Mouse (Mus musculus): ENCODE measurements around the gene Eme1. TPM values are rescaled to one million over a fixed set of nuclear protein-coding genes. Genes with fewer than 3 reads are reported as not detected.

Gene Eme1
- total RNA-seq, 2 experiments from 2014 or later = not detected

DNA sequence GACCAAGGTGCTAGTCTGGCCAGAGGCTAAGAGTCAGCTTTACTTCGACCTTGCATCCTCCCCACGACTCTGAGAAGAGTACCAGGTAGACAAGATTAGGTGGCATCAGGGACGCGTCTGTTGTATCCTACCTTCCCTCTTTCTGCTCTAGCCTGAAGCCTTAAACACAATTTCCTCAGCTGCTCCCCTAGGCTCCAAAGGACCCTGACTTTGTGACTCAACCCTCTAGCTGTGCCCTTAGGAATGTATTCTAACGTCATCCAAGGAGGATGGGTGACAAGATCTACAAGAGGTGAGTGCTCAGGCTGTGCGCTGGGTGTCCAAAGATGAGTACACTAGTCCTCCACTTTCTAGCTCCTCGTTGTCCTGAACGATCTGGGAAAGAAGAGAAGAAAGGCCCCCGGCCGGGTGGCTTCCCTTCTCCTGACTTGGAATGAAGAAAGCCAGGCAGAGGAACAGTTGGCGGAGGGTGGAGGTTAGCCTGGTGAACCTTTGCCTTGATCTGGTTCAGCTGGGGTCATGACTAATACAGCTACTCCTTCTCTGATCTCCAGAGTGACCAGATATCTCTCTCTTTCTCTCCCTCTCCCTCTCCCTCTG, 51.3 kb downstream of the Eme1 start:
- TF ChIP-seq CTCF (IDR thresholded peaks at IDR 0.05) = no peak
- DNase-seq = no peak
- Histone ChIP-seq H3K27ac (peak overlapping the region; percentile 74), H3K4me3 (peak overlapping the region; percentile 78)
- intact Hi-C loops (cut with DNase I) = no loop called here

DNA sequence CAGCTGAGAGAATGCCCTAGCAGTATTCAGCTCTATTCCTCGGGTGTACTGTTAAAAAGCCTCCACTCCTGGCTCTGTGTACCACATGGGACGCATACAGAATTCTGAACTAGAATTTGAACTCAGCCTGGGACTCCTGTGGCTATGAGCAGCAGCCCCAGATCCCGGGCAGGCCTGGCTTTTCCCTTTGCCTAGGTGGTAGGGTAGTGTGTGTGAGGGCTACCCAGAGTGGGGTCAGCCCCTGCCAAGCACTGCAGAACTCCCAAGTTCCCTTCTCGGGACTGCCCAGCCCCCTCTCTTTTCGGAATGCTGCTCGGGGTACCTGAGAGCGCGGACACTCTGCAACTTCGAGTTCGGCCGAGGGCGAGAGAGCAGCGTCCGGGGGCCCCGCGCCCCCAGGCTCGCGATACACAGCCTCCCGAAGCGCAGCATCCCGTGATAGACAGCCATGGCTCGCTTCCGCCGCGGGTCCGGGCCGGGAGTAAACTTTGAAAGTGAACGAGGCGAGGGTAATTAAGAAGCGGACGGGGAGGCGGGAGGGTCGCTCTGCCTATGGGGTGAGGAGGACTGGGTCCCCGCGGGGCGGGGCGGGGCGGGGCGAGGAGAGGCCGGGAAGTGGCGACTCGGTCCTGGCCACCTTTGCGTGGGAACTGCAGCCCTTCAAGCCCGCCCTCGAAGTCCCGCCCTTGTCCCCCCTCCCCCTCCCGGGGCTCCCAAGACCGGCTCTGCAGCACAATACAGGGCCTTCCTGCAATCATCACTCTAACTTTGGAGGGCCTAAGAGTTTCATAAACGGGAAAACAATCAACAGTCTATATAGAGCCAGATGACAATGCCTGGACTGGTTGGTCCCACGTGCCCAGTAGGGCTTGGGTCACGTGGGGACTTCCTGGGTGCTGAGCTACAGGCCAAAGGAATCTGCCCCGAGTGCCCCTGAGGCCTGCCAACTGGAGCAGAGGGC, 52.2 kb downstream of the Eme1 start, which contains the start of gene Acsf2:
Gene Acsf2 (minus strand): TSS at position 551 of the 961 bp plus-strand sequence.
- Histone ChIP-seq H3K4me3 (peak within 1 kb of the TSS; percentile 78), H3K27ac (peak within 1 kb of the TSS; percentile 74)
- DNase-seq = peak; percentile 88
- intact Hi-C loops (cut with DNase I) = no loop called here
- TF ChIP-seq CTCF (IDR thresholded peaks at IDR 0.05) = no peak

DNA sequence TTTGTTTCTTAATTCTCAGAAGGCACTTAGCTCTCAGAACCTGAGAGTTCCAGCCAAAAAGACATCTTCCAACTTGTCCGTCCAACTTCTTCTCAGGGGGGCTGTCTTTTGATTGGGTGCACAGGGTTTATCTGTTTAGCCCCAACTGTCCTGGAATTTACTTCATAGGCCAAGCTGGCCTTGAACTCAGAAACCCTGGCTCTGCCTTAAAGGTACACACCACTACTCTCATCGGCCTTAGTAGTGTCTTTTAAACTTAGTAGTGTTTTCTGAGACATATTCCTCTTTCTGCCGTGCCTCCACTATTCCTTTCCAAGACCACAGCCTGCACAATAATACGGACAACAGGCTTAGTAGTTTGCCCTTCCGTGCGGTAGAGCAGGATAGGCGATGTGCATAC, 53.3 kb downstream of the Eme1 start:
- intact Hi-C loops (cut with DNase I) = no loop called here
- Histone ChIP-seq H3K27ac (no peak overlapping the region), H3K4me3 (peak overlapping the region; percentile 78)
- DNase-seq = no peak
- TF ChIP-seq CTCF (IDR thresholded peaks at IDR 0.05) = no peak

DNA sequence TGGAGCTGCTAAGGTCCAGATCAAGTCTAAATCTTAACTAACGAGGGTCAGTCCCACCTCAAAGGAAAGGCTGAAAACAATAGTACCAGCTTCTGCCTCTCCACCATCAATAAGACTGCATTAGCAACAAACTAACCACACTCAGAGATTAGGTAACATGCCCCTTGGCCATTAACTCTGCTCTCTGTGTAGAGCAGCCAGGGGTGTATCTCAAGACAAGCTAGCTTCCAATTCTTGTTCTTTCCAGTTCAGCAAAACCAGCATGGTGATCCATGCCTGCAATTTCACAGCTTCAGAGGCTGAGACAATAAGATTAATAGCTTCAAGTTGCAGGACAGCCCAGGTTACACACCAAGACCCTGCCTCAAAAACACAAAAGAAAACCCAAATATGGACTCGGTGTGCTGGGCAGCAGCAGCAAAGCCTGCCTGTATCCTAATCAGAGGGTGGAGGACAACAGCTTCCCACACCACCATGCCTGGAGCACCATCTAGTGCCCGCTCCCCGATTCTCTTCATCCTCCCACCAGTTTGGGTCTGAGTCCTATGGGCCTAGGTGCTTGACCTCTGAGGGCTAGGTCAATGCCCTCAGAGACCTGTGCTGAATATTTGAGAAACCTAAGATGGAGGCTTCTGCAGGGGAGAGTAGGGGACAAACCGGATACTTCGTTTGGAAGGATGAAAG, 55.2 kb downstream of the Eme1 start:
- intact Hi-C loops (cut with DNase I) = no loop called here
- no peak for TF ChIP-seq CTCF (IDR thresholded peaks at IDR 0.05)
- Histone ChIP-seq H3K27ac (no peak overlapping the region), H3K4me3 (no peak overlapping the region)
- DNase-seq = no peak

DNA sequence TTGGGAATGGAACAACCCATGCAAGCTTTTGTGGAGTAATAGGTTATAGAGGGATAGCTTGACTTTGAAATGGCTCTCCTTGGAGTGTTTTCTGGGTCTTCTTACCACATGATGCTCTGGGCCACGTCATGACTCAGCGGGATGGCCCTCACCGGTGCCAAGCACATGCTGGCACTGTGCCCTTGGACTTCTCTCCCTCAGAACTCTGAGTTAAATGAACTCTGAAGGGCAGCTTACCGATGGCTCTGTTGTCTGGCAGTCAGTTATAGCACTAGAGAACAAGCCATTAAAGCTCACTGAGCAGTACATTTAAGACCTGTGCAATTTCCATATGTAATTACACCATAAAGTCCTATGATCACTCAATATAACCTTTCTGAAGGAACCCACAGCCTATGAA, 56.4 kb downstream of the Eme1 start:
- TF ChIP-seq CTCF (IDR thresholded peaks at IDR 0.05) = no peak
- H3K4me3 ChIP-seq = no peak overlapping the region
- H3K27ac ChIP-seq = no peak overlapping the region
- DNase-seq = peak; percentile 54
- intact Hi-C loops (cut with DNase I) = no loop called here

DNA sequence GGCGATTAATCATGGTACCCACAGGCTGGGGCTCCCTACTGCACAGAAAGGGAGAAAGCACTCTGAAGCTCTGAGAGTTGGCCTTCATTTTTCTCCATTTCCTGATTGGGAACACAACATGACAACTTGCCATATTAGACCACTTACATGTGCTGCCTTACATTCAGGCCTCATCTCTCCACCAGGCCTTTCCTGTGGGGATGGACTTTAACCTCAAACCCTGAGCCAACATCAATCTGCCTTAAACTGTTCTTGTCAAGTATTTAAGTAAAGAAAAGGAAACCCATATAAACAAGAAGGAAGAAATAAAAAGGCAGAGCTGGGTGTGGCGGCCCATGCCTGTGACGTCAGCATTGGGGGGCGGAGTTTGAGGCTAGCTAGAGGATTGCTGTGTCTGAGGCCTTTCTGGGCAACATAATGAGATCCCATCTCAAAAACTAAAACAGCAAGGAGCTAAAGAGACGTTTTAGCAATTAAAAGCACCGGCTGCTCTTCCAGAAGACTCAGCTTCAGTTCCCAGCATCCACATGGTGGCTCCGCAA, 57.4 kb downstream of the Eme1 start:
- TF ChIP-seq CTCF (IDR thresholded peaks at IDR 0.05) = no peak
- intact Hi-C loops (cut with DNase I) = no loop called here
- Histone ChIP-seq H3K27ac (no peak overlapping the region), H3K4me3 (no peak overlapping the region)
- DNase-seq = peak; percentile 36

Other genes with a start within 250 kb of the Eme1 start
- 1 to 10 TPM; 1.2 to 3.0 TPM for gene Cacna1g, start 179.8 kb downstream of the Eme1 start, total RNA-seq (2021)
- not detected for gene Spata20, start 167.8 kb downstream of the Eme1 start, total RNA-seq (2021)
- gene Epn3, start 154.0 kb downstream of the Eme1 start, total RNA-seq (2021) = under 1 TPM in 1 of 2 experiments, not detected in 1; 0.05 TPM
- gene Mycbpap, start 132.2 kb downstream of the Eme1 start, total RNA-seq (2021) = not detected
- gene Rsad1, start 104.7 kb downstream of the Eme1 start, total RNA-seq (2021) = 1 to 10 TPM; 2.9 to 4.1 TPM
- 10 to 100 TPM in 1 of 2 experiments, 1 to 10 TPM in 1; 9.5 to 69.2 TPM for gene Chad, start 88.9 kb downstream of the Eme1 start, total RNA-seq (2021)
- gene Acsf2, start 52.1 kb downstream of the Eme1 start, total RNA-seq (2021) = 1 to 10 TPM; 1.6 to 3.6 TPM
- gene Lrrc59, start 24.2 kb downstream of the Eme1 start, total RNA-seq (2021) = 10 to 100 TPM; 35.8 to 37.5 TPM
- gene Mrpl27, start 197 bp downstream of the Eme1 start, total RNA-seq (2021) = 10 to 100 TPM; 50.4 to 59.8 TPM
- 1 to 10 TPM; 3.6 to 3.9 TPM for gene Xylt2, start 23.6 kb upstream of the Eme1 start, total RNA-seq (2021)
- not detected for gene Gm11541, start 50.5 kb upstream of the Eme1 start, total RNA-seq (2021)
- gene Cdc34b, start 87.8 kb upstream of the Eme1 start, total RNA-seq (2021) = 1 to 10 TPM in 1 of 2 experiments, under 1 TPM in 1; 0.82 to 1.3 TPM
- not detected for gene Tmem92, start 128.7 kb upstream of the Eme1 start, total RNA-seq (2021)

All from gastrocnemius, adult 2 months (tissue).